Mouse (Mus musculus): ENCODE data around the gene Olfr97. TPM values are rescaled to one million over a fixed set of nuclear protein-coding genes. Genes with fewer than 3 reads are reported as not detected.

The Olfr97 gene
- polyA plus RNA-seq, 1 experiment from 2014 or later, result not detected

DNA sequence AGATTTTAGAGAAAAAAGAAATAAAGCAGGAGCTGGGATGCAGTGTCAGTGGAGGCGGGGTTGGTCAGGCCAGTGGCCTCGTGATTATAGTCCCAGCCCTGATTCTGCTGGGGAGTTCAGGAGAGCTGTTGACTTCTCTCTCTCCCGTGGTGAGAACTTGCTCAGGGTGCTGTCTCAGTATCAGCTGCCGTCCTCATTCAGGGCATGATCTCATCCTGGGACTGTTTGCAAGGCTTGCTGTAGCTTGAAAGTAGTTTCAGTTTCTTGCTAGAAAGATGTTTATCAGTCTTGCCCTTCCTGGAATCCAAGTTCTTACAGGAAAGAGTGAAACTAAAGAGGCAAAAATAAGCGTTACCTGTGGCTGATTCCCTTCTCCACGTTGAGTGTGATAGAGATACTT is 51.7 kb downstream of the Olfr97 start:
- Histone ChIP-seq H3K9me3 (no peaks in the 10 kb centered on the region), H3K4me1 (no peaks in the 10 kb centered on the region), H3K4me3 (replicated peaks) (no peak overlapping the region), H3K27ac (no peak overlapping the region), H3K27me3 (no peaks in the 10 kb centered on the region), H3K4me2 (no peak overlapping the region), H3K9ac (no peak overlapping the region), H3K36me3 (replicated peaks) (no peaks in the 10 kb centered on the region)
- WGBS, result 57% methylated on average over 6 of the region's 6 CpGs
- ATAC-seq (ENCODE audit: low FRiP score), result no peak

Other genes starting within 250 kb of the Olfr97 start
- 1.3 and 1.6 TPM in 2 replicates for gene H2-M5, start 247.8 kb downstream of the Olfr97 start, polyA plus RNA-seq (2016; fragmentation: Nextera tagmentation; extraction: Ambion mirVana)
- 193 and 197 TPM in 2 replicates for gene Zfp57, start 236.2 kb downstream of the Olfr97 start, polyA plus RNA-seq (2016; fragmentation: Nextera tagmentation; extraction: Ambion mirVana)
- gene Mog, start 213.9 kb downstream of the Olfr97 start, polyA plus RNA-seq (2016; fragmentation: Nextera tagmentation; extraction: Ambion mirVana), result 1.1 and 1.2 TPM in 2 replicates
- 31.7 and 32.6 TPM in 2 replicates for gene Gabbr1, start 191.4 kb downstream of the Olfr97 start, polyA plus RNA-seq (2016; fragmentation: Nextera tagmentation; extraction: Ambion mirVana)
- 0.06 and 0.15 TPM in 2 replicates for gene Olfr90, start 148.8 kb downstream of the Olfr97 start, polyA plus RNA-seq (2016; fragmentation: Nextera tagmentation; extraction: Ambion mirVana)
- not detected in 2 replicates for gene Olfr91, start 139.1 kb downstream of the Olfr97 start, polyA plus RNA-seq (2016; fragmentation: Nextera tagmentation; extraction: Ambion mirVana)
- not detected in 2 replicates for gene Olfr92, start 117.2 kb downstream of the Olfr97 start, polyA plus RNA-seq (2016; fragmentation: Nextera tagmentation; extraction: Ambion mirVana)
- not detected in 2 replicates for gene Olfr93, start 75.8 kb downstream of the Olfr97 start, polyA plus RNA-seq (2016; fragmentation: Nextera tagmentation; extraction: Ambion mirVana)
- not detected in 2 replicates for gene Ubd, start 43.4 kb downstream of the Olfr97 start, polyA plus RNA-seq (2016; fragmentation: Nextera tagmentation; extraction: Ambion mirVana)
- not detected in 2 replicates for gene Olfr94, start 36.3 kb downstream of the Olfr97 start, polyA plus RNA-seq (2016; fragmentation: Nextera tagmentation; extraction: Ambion mirVana)
- 0.06 TPM in 1 of 2 replicates, not detected in the other for gene Olfr95, start 24.2 kb downstream of the Olfr97 start, polyA plus RNA-seq (2016; fragmentation: Nextera tagmentation; extraction: Ambion mirVana)
- not detected in 2 replicates for gene Olfr96, start 17.2 kb downstream of the Olfr97 start, polyA plus RNA-seq (2016; fragmentation: Nextera tagmentation; extraction: Ambion mirVana)
- gene Olfr98, start 26.4 kb upstream of the Olfr97 start, polyA plus RNA-seq (2016; fragmentation: Nextera tagmentation; extraction: Ambion mirVana), result not detected in 2 replicates
- gene H2-M3, start 32.9 kb upstream of the Olfr97 start, polyA plus RNA-seq (2016; fragmentation: Nextera tagmentation; extraction: Ambion mirVana), result 1.00 and 1.5 TPM in 2 replicates
- not detected in 2 replicates for gene Olfr99, start 46.1 kb upstream of the Olfr97 start, polyA plus RNA-seq (2016; fragmentation: Nextera tagmentation; extraction: Ambion mirVana)
- not detected in 2 replicates for gene Olfr101, start 67.0 kb upstream of the Olfr97 start, polyA plus RNA-seq (2016; fragmentation: Nextera tagmentation; extraction: Ambion mirVana)
- not detected in 2 replicates for gene Olfr102, start 79.7 kb upstream of the Olfr97 start, polyA plus RNA-seq (2016; fragmentation: Nextera tagmentation; extraction: Ambion mirVana)
- gene Olfr103, start 102.4 kb upstream of the Olfr97 start, polyA plus RNA-seq (2016; fragmentation: Nextera tagmentation; extraction: Ambion mirVana), result not detected in 2 replicates
- gene Olfr104-ps, start 122.3 kb upstream of the Olfr97 start, polyA plus RNA-seq (2016; fragmentation: Nextera tagmentation; extraction: Ambion mirVana), result not detected in 2 replicates
- not detected in 2 replicates for gene Olfr105-ps, start 141.7 kb upstream of the Olfr97 start, polyA plus RNA-seq (2016; fragmentation: Nextera tagmentation; extraction: Ambion mirVana)
- gene Olfr106-ps, start 153.1 kb upstream of the Olfr97 start, polyA plus RNA-seq (2016; fragmentation: Nextera tagmentation; extraction: Ambion mirVana), result not detected in 2 replicates
- not detected in 2 replicates for gene Olfr107, start 161.9 kb upstream of the Olfr97 start, polyA plus RNA-seq (2016; fragmentation: Nextera tagmentation; extraction: Ambion mirVana)
- not detected in 2 replicates for gene Olfr108, start 208.2 kb upstream of the Olfr97 start, polyA plus RNA-seq (2016; fragmentation: Nextera tagmentation; extraction: Ambion mirVana)
- not detected in 2 replicates for gene Olfr109, start 221.6 kb upstream of the Olfr97 start, polyA plus RNA-seq (2016; fragmentation: Nextera tagmentation; extraction: Ambion mirVana)
- not detected in 2 replicates for gene H2-M2, start 246.2 kb upstream of the Olfr97 start, polyA plus RNA-seq (2016; fragmentation: Nextera tagmentation; extraction: Ambion mirVana)